Mouse (Mus musculus) CH12F3 (cell line): ENCODE results near the gene 1700129C05Rik.

Experiments used
- in situ Hi-C: fragments of 300-500 bp; cut with MboI; formaldehyde crosslinking; loops from 2 replicates; pipeline ENCODE4 v1.14.3; 2020; ENCODE audit warnings: low sequenced_read_pairs

Gene 1700129C05Rik

GRCm38 (mm10) chr14:59142793-59143192, at the start of gene 1700129C05Rik:
Gene 1700129C05Rik, minus strand, starts transcription at chr14:59142893.
- in situ Hi-C loops: no loop called here

GRCm38 (mm10) chr14:59186121-59186520, 43.4 kb upstream of the 1700129C05Rik start:
- in situ Hi-C loops: no loop called here

GRCm38 (mm10) chr14:59185514-59185913, 42.8 kb upstream of the 1700129C05Rik start:
- in situ Hi-C loops: no loop called here

GRCm38 (mm10) chr14:59182732-59183131, 40.0 kb upstream of the 1700129C05Rik start:
- in situ Hi-C loops: no loop called here

GRCm38 (mm10) chr14:59178649-59179048, 36.0 kb upstream of the 1700129C05Rik start, which contains the start of gene Gm5142:
Gene Gm5142, minus strand, starts transcription at chr14:59178749.
- in situ Hi-C loops: no loop called here

GRCm38 (mm10) chr14:59157016-59157698, 14.5 kb upstream of the 1700129C05Rik start:
- in situ Hi-C loops: no loop called here

GRCm38 (mm10) chr14:59155589-59155988, 12.9 kb upstream of the 1700129C05Rik start:
- in situ Hi-C loops: no loop called here

GRCm38 (mm10) chr14:59114281-59114680, 28.4 kb downstream of the 1700129C05Rik start:
- in situ Hi-C loops: loop anchor here (10.0 kb wide), 1 partner anchor 1429 kb away; no protein-coding TSS in a partner anchor

GRCm38 (mm10) chr14:59104006-59104605, 38.6 kb downstream of the 1700129C05Rik start:
- in situ Hi-C loops: no loop called here

- in situ Hi-C loops: no loop called here
Observed at GRCm38 (mm10) chr14:59093601-59094000, 49.1 kb downstream of the 1700129C05Rik start.

- in situ Hi-C loops: loop anchor here (10.0 kb wide), 1 partner anchor 1050 kb away; no protein-coding TSS in a partner anchor
Observed at GRCm38 (mm10) chr14:59084396-59084795, 58.3 kb downstream of the 1700129C05Rik start.
